Mouse (Mus musculus) cortical plate, adult 2 months (tissue): Measurements from ENCODE around the gene Ttc23. TPM values are rescaled to one million over a fixed set of nuclear protein-coding genes. Genes with fewer than 3 reads are reported as not detected.
A peak's percentile ranks its signal among the peaks of the same experiment; 100 is the strongest.

ENCODE experiments used
- H3K27ac ChIP-seq: fragments of 200-500 bp; 2 replicates; pipeline ENCODE4 v1.5.1; 2012; ENCODE audit warnings: low read length, control low read depth, inconsistent platforms; ENCODE audit not compliant: insufficient read depth
- H3K4me1 ChIP-seq: fragments of 200-500 bp; 2 replicates; pipeline ENCODE4 v1.6.1; 2011; ENCODE audit warnings: low read length; ENCODE audit not compliant: control insufficient read depth, insufficient read depth
- H3K4me3 ChIP-seq: fragments of 200-500 bp; 2 replicates; pipeline ENCODE4 v1.5.1; 2011; ENCODE audit warnings: mild to moderate bottlenecking, low read length, control low read depth; ENCODE audit not compliant: insufficient read depth
- CTCF ChIP-seq: fragments of 200-500 bp; IDR thresholded peaks from 2 replicates; pipeline ENCODE4 v1.5.1; 2011; ENCODE audit warnings: mild to moderate bottlenecking, control low read depth, low read length; ENCODE audit not compliant: insufficient read depth; ENCODE audit errors: extremely low read depth
- POLR2A ChIP-seq: fragments of 200-500 bp; IDR thresholded peaks from 2 replicates; pipeline ENCODE4 v1.6.1; 2011; ENCODE audit warnings: mild to moderate bottlenecking, low read length, control low read depth; ENCODE audit not compliant: insufficient read depth; ENCODE audit errors: extremely low read depth
- polyA plus RNA-seq: library from polyadenylated mRNA; depleted of rRNA; stranded (reverse); fragments of >200 nt; gene quantifications from 2 replicates; pipeline ENCODE4 v1.2.3, GENCODE M21; 2012; rRNA removed

Ttc23 gene
- polyA plus RNA-seq = 5.1 and 5.4 TPM in 2 replicates

DNA sequence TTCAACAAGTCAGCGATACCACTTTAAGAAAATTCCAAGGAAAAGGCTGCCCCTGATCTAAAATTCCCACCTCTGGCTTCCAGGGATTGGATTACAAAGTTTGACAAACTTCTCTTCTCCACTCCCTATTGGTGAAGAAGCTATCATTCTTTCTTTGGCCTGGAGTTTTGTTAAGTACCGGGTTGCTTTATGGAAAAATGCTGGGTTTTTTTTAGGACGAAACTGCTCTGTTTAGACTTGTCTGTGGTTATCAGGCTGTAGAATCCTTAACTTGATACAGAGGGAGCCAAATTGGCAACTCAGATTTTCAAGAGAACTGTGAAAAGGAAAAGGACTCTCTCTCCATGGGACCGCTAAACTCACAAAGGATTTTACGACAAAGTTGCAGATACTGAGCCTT, at the start of gene Ttc23:
Ttc23 (plus strand) TSS at position 134 of the 400 bp plus-strand sequence.
- Histone ChIP-seq H3K4me1 (peaks cover 6% of the 10 kb centered on the region), H3K27ac (no peak within 1 kb of the TSS), H3K4me3 (peak within 1 kb of the TSS; percentile 43)
- TF ChIP-seq POLR2A = no peak
- TF ChIP-seq CTCF = no peak

DNA sequence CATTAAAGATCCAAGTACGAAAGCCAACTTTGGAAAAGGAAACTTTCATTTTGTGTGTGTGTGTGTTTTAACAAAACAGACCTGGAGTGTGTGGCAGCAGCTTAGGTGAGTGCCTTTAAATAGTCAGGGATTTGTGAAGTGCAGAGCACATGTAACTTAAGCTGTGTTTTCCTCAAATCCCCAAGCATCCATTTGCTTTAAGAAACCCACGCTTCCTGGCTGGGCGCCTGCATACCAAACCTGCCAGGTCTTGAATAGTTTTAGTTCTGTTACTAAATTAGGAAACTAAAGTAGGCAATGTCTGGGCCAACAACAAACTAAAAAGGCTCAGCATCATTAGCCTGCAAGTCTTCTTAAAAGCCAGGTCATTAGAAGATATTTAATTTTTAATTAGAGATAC, 49.2 kb upstream of the Ttc23 start:
- Histone ChIP-seq H3K4me3 (no peak overlapping the region), H3K4me1 (peaks cover 3% of the 10 kb centered on the region; the same call in 1 of the 2 replicates), H3K27ac (no peak overlapping the region)
- TF ChIP-seq POLR2A (no peak), CTCF (no peak)

DNA sequence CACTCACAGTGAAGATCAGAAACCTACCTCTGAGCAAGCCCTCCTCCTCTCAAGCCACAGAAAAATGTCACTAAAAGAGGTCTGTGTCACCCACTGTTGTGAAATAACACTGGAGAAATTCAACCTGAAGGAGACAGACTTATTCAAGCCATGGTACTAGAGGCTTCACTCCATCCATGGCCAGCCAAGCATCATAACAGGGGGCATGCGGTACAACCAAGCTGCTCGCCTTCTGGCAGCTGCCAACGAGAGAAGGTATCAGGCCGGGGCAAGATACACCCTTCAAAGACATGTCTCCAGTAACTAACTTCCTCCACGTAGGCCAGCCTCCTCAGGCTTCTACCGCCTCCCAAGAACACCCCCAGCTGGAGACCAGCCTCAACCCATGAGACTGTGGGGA, 42.1 kb upstream of the Ttc23 start:
- Histone ChIP-seq H3K27ac (no peak overlapping the region), H3K4me1 (peaks cover 1% of the 10 kb centered on the region; the same call in 1 of the 2 replicates), H3K4me3 (no peak overlapping the region)
- no peak for TF ChIP-seq POLR2A
- TF ChIP-seq CTCF = no peak

DNA sequence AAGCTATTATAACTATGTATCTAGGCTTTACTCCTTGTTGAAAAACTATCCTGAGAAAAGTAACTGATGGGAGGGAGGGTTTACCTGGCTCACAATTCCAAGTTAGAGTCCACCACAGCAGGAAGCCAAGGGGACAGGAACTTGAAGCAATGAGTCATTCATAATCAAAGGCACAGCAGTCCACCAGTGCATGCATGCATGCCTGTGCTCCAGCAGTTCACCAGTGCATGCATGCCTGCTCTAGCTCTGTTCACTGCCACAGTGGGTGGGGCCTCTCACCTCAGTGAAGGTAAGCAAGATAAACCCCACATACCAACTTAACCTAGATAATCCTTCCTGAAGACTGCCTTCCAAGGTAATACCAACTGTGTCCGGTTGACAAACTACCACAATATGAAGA, 41.0 kb upstream of the Ttc23 start:
- Histone ChIP-seq H3K4me3 (no peak overlapping the region), H3K4me1 (peaks cover 1% of the 10 kb centered on the region; the same call in 1 of the 2 replicates)
- TF ChIP-seq POLR2A = no peak
- no peak for TF ChIP-seq CTCF

DNA sequence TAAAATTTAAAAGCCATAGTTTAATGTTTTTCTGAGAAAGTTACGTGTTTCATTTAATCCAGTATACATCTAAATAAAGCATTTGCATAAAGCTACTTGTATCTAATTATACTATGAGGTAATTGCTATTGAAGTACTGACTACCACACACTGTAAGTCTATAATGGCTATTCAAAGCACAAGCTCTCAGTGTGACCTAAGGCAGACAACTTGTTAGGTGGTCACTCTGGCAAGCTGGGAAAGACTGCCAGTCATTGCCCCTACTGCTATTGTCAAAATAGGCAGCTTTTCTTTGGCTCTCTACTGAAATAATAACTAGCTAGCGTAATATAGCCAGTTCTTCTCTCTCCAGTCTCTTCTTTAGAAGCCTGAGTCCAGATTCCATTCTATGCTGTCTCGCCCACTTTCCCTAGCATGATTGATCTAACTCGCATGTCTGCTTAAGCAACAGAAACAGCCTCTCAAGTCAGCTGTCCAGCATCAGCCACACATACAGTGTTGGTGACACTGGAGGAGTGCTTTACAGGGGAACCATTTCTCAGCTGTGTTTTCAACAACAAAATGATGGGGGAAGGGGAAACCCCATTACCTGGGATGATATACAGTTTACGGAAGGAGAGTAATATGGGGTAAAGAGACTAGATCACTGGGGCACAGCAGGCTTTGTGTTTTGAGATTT, 39.4 kb upstream of the Ttc23 start:
- Histone ChIP-seq H3K27ac (no peak overlapping the region), H3K4me1 (peaks cover 1% of the 10 kb centered on the region; the same call in 1 of the 2 replicates), H3K4me3 (no peak overlapping the region)
- TF ChIP-seq CTCF (no peak), POLR2A (no peak)

More for the DNA sequence above, 41.0 kb upstream of the Ttc23 start:
- no peak overlapping the region for H3K27ac ChIP-seq

DNA sequence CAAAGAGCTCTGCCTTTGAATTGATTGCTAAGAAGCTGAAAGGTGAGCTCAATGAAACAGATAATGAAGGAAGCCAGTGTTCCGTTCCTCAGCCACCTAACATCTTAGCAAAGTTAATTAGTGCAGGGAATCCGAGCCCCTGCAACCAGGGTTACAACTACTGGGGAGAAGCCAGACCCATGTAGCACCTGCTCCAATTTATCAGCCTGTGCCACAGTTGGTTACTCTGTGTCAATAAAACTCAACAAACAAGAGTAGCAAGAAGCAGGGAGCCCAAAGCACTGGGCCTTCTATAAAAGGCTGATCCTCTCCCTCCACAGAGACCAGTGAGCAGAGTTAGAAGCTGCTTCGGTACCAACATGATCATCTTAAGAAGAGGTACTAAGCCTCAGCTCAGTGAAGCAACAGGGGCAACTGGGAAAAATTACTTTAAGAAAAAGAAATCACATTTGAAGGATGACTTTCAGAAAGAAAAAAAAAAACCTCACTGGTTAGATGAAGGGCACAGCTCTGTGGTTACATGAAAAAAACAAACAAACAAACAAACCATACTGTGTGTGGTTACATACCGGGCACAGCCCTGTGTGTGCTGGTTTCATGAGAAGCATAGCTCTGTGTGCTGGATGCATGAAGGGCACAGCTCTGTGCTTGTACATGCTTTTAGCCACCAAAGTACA, 38.7 kb upstream of the Ttc23 start:
- Histone ChIP-seq H3K4me3 (no peak overlapping the region), H3K27ac (no peak overlapping the region), H3K4me1 (peaks cover 1% of the 10 kb centered on the region; the same call in 1 of the 2 replicates)
- no peak for TF ChIP-seq POLR2A
- TF ChIP-seq CTCF = no peak

DNA sequence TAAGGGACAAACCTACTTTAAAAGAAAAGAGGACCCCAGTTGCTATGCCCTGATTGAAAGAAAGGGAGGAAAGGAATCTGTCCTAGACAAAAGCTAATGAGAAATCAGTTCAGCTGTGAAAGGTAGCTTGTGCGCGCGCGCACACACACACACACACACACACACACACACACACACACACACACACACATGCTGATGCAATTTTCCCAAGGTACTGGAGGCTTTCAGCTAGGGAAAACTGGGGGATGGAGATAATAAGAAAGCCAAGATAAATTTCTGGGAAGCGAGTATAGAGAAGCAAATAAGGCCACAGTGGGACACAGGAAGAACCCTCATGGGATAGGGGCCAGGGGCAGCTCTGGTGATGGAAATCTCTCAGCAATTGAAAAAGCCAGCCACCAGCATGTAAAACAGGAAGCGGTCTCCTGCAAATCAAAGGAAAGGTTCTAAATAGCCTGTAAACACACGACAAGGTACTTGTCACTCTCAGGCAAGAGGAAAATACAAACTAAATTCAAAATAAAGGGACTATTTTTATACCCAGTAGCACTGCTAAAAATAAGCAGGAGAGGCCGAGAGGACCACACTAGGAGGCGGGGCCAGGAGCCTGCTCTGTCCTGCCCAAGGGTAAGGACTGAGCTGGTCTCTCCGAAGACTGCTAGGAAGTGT, 33.3 kb upstream of the Ttc23 start:
- Histone ChIP-seq H3K27ac (no peak overlapping the region), H3K4me3 (no peak overlapping the region), H3K4me1 (no peaks in the 10 kb centered on the region)
- TF ChIP-seq POLR2A = no peak
- no peak for TF ChIP-seq CTCF

DNA sequence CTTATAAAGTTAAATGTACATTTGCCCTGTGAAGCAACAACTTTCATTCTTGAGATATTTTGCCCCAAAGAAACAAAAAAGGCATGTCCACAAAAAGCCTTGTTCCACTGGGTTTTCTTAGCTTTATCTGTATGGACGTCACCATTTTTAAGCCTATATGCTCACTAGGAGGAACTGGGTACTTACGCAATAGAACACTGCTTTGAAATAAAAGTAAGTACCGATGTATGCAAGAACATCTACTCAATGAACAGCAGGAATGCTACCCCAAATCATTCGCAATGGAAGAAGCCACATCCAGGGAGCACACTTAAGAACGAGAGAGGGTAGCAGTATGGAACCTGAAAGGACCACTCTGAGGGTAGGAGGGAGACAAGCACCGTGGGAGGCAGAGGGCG, 32.7 kb upstream of the Ttc23 start:
- Histone ChIP-seq H3K27ac (no peak overlapping the region), H3K4me1 (no peaks in the 10 kb centered on the region), H3K4me3 (no peak overlapping the region)
- no peak for TF ChIP-seq POLR2A
- TF ChIP-seq CTCF = no peak

DNA sequence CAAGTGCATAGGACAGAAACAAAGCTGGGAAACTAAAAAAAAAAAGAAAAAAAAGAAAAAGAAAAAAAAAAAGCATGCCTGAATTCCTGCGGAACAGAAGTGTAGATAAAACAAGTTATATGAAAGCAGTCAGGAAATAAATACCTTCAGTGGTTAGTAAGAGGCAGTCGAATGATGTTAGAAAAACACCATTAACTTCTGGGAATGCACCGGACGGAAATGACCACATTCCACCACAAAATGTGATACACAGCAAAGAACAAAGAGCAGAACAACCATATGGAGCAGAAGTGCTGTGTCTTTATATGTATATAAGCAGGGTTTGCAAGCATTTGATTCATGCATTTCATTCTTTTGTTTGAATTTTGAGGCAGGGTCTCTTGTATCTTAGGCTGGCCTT, 30.3 kb upstream of the Ttc23 start:
- no peak overlapping the region for H3K27ac ChIP-seq
- H3K4me1 ChIP-seq = 0 out of 2 replicates have a peak, but pooled peaks cover 1% of the 10 kb centered on the region
- H3K4me3 ChIP-seq = no peak overlapping the region
- TF ChIP-seq CTCF = no peak
